Mouse (Mus musculus) cortical plate, adult 2 months (tissue): ENCODE measurements around the gene Hoxa11.

ENCODE experiments used
- CTCF ChIP-seq: fragments of 200-500 bp; IDR thresholded peaks from 2 replicates; pipeline ENCODE4 v1.5.1; 2011; ENCODE audit warnings: mild to moderate bottlenecking, control low read depth, low read length; ENCODE audit not compliant: insufficient read depth; ENCODE audit errors: extremely low read depth
- POLR2A ChIP-seq: fragments of 200-500 bp; IDR thresholded peaks from 2 replicates; pipeline ENCODE4 v1.6.1; 2011; ENCODE audit warnings: mild to moderate bottlenecking, low read length, control low read depth; ENCODE audit not compliant: insufficient read depth; ENCODE audit errors: extremely low read depth

- TF ChIP-seq POLR2A (no peak), CTCF (no peak)
Measured at GRCm38 (mm10) chr6:52206882-52207683, 38.5 kb downstream of the Hoxa11 start.
